Mouse (Mus musculus) limb, embryonic 14.5 days (tissue): ENCODE results near the gene Ell. TPM values are rescaled to one million over a fixed set of nuclear protein-coding genes. Genes with fewer than 3 reads are reported as not detected.

Source experiments
- ATAC-seq: fragments of 200-750 bp; cut with Nextera tagmentation; 2 replicates; pipeline ENCODE4 v1.8.0; 2017; ENCODE audit warnings: low read depth, moderate number of reproducible peaks, moderate TSS enrichment; ENCODE audit not compliant: low FRiP score
- DNase-seq: peaks from one replicate; pipeline ENCODE4 v3.0.0-alpha.2; 2015; ENCODE audit warnings: low spot score
- H3K27ac ChIP-seq: fragments of 300-500 bp; sonication (generic); replicated peaks from 2 replicates; pipeline ENCODE4 v1.5.1; 2014; ENCODE audit warnings: low read depth, mild to moderate bottlenecking, low read length, moderate library complexity, mixed read lengths
- H3K27me3 ChIP-seq: fragments of 300-500 bp; sonication (generic); 2 replicates; pipeline ENCODE4 v1.6.1; 2014; ENCODE audit warnings: low read length, mixed read lengths; ENCODE audit not compliant: control insufficient read depth, insufficient read depth
- H3K36me3 ChIP-seq: fragments of 300-500 bp; sonication (generic); 2 replicates; pipeline ENCODE4 v1.6.1; 2014; ENCODE audit warnings: mild to moderate bottlenecking, low read length, moderate library complexity, mixed read lengths; ENCODE audit not compliant: control insufficient read depth, insufficient read depth
- H3K4me1 ChIP-seq: fragments of 300-500 bp; sonication (generic); 2 replicates; pipeline ENCODE4 v1.6.1; 2014; ENCODE audit warnings: antibody characterized with exemption, low read length, mixed read lengths; ENCODE audit not compliant: control insufficient read depth, insufficient read depth
- H3K4me2 ChIP-seq: fragments of 300-500 bp; sonication (generic); replicated peaks from 2 replicates; pipeline ENCODE4 v1.6.1; 2014; ENCODE audit warnings: low read depth, mild to moderate bottlenecking, low read length, moderate library complexity; ENCODE audit not compliant: severe bottlenecking
- H3K4me3 ChIP-seq: fragments of 300-500 bp; sonication (generic); replicated peaks from 2 replicates; pipeline ENCODE4 v1.5.1; 2014; ENCODE audit warnings: low read length
- H3K9ac ChIP-seq: fragments of 300-500 bp; sonication (generic); 2 replicates; pipeline ENCODE4 v1.6.1; 2014; ENCODE audit warnings: mild to moderate bottlenecking, low read depth, low read length, moderate library complexity; ENCODE audit not compliant: severe bottlenecking
- H3K9me3 ChIP-seq: fragments of 300-500 bp; sonication (generic); 2 replicates; pipeline ENCODE4 v1.6.1; 2016; ENCODE audit warnings: low read length; ENCODE audit not compliant: control insufficient read depth
- POLR2A ChIP-seq: fragments of 200-500 bp; IDR thresholded peaks from 2 replicates; pipeline ENCODE4 v1.8.0; 2012; ENCODE audit warnings: inconsistent platforms, mild to moderate bottlenecking, moderate library complexity, borderline replicate concordance; ENCODE audit not compliant: insufficient read depth, insufficient read length; ENCODE audit errors: extremely low read depth
- whole genome bisulfite sequencing: fragments of 180-500 bp; shearing (Covaris S2); extraction: QIAGEN DNeasy Blood & Tissue Kit; methylation state at CpG from one replicate; pipeline ENCODE4 v1.1.7; 2014; 5-methylcytosine and 5-hydroxymethylcytosine counted together
- polyA plus RNA-seq, 2 experiments: library from polyadenylated mRNA; depleted of rRNA in 1 of 2; stranded (reverse) in 1 of 2; unstranded in 1 of 2; fragments of >200 nt; fragmentation: Nextera tagmentation in 1 of 2; extraction: Ambion mirVana in 1 of 2; gene quantifications; 2 replicates each; pipeline versions ENCODE4 v1.2.1 to v1.2.3; 2012 to 2014

The Ell gene
- polyA plus RNA-seq, 2 experiments, result 20.2 to 30.3 TPM

DNA sequence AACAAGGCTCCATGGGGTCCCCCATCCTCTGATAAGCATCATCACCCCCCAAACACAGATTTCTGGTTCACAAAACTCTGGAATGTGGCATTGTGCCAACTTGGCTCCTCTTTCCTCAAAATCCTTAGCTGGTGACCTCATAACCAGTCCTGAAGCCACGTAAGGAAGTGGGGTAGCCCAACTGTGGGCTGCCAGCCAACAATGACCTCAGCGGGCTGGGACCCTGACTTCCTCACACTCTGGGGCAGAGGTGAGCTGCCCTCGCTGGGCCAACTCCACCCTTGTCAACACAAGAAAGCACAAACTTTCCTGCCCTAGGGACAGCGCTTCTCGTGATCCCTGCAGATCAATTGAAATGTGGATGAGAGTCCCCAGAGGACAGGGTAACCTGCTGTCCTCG, 94.8 kb downstream of the Ell start:
- H3K9ac ChIP-seq, result no peak overlapping the region
- H3K4me2 ChIP-seq, result no peak overlapping the region
- no peaks in the 10 kb centered on the region for H3K36me3 ChIP-seq
- no peak for TF ChIP-seq POLR2A
- 49% methylated on average over 6 of the region's 6 CpGs for WGBS
- peaks cover 19% of the 10 kb centered on the region for H3K4me1 ChIP-seq
- DNase-seq (peak; percentile 64), ATAC-seq (no peak)
- peaks cover 6% of the 10 kb centered on the region; the same call in 1 of the 2 replicates for H3K27me3 ChIP-seq
- H3K27ac ChIP-seq, result no peak overlapping the region
- no peaks in the 10 kb centered on the region for H3K9me3 ChIP-seq
- H3K4me3 ChIP-seq, result no peak overlapping the region

DNA sequence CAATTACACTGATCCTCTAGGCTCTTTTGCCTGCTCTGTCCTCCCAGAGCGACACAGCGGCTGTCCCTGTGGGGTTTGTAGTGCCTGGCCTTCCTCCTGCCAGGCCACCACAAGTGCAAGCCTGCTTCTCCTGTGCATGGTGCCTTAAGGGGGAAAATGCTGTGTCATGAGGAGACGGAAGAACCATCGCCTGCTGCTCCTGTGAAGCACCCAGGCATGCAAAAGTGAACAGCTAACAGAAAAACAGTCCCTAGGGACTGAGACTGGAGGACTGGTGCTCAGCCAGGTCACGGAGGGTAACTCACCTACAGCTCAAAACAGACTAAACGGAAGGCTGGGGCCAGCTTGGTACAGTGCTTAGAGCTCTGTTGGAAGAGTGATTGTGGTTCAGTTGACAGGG, 96.3 kb downstream of the Ell start:
- 74% methylated on average over 6 of the region's 6 CpGs for WGBS
- peaks cover 6% of the 10 kb centered on the region; the same call in 1 of the 2 replicates for H3K27me3 ChIP-seq
- H3K36me3 ChIP-seq, result no peaks in the 10 kb centered on the region
- no peaks in the 10 kb centered on the region for H3K9me3 ChIP-seq
- H3K27ac ChIP-seq, result no peak overlapping the region
- no peak for ATAC-seq
- H3K4me2 ChIP-seq, result no peak overlapping the region
- no peak overlapping the region for H3K4me3 ChIP-seq
- no peak for TF ChIP-seq POLR2A
- H3K4me1 ChIP-seq, result peaks cover 12% of the 10 kb centered on the region; the same call in 1 of the 2 replicates
- no peak overlapping the region for H3K9ac ChIP-seq
- no peak for DNase-seq

DNA sequence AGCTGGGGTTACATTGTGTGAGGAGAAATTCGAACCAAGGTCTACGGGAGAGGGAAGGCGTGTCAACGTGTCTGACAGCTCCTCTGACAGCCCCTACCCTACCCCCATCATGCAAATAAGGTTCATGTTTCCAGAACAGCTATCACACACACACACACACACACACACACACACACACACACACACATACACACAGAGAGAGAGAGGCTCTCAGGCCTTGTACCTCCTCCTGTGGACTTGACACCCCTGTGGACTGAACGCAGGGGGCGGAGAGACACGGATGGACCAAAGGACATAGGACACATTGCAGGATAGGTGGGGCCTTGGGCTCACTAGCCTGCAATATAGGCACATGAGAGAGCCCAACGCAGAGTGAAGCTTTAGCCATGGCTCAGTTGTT, 97.6 kb downstream of the Ell start:
- 55% methylated on average over 8 of the region's 8 CpGs for WGBS
- peaks cover 10% of the 10 kb centered on the region; the same call in 1 of the 2 replicates for H3K4me1 ChIP-seq
- no peak for ATAC-seq
- H3K27me3 ChIP-seq, result no peaks in the 10 kb centered on the region
- H3K9me3 ChIP-seq, result no peaks in the 10 kb centered on the region
- no peaks in the 10 kb centered on the region for H3K36me3 ChIP-seq
- H3K27ac ChIP-seq, result no peak overlapping the region
- no peak overlapping the region for H3K4me2 ChIP-seq
- no peak overlapping the region for H3K9ac ChIP-seq
- H3K4me3 ChIP-seq, result no peak overlapping the region
- no peak for TF ChIP-seq POLR2A
- DNase-seq, result no peak

DNA sequence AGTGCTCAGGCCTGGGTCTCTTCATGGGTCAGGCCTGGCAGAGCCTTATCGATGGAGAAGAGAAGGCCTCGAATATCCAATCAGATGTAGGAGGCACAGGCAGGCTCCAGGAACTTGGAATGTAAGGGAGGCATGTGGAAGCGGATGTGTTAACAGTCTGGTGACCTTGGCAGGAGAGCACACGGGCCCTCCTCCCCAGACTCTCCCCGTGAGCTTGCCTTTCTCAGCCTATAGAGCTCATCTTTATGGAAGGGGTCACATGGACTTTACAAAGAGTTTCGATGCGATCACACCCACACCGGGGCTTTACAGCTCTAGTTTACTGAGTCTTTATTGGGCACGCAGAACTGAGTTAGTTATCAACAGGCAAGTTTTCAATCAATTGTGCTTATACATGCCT, 99.5 kb downstream of the Ell start:
- H3K4me2 ChIP-seq, result no peak overlapping the region
- H3K4me1 ChIP-seq, result peaks cover 10% of the 10 kb centered on the region; the same call in 1 of the 2 replicates
- no peak overlapping the region for H3K4me3 ChIP-seq
- H3K27ac ChIP-seq, result no peak overlapping the region
- no peaks in the 10 kb centered on the region for H3K27me3 ChIP-seq
- H3K36me3 ChIP-seq, result no peaks in the 10 kb centered on the region
- no peak for TF ChIP-seq POLR2A
- DNase-seq, result no peak
- H3K9me3 ChIP-seq, result no peaks in the 10 kb centered on the region
- ATAC-seq, result 0 out of 2 replicates have a peak, but pooled peaks have one; percentile 16
- H3K9ac ChIP-seq, result no peak overlapping the region
- 54% methylated on average over 9 of the region's 9 CpGs for WGBS

Other genes with a start within 250 kb of the Ell start
- 58.1 and 66.2 TPM in 2 replicates for gene Ddx49, start 237.0 kb upstream of the Ell start, polyA plus RNA-seq (2012; rRNA removed)
- gene Ddx49, start 237.0 kb upstream of the Ell start, polyA plus RNA-seq (2014; fragmentation: Nextera tagmentation; extraction: Ambion mirVana), result 52.9 and 55.4 TPM in 2 replicates
- 379 and 443 TPM in 2 replicates for gene Cope, start 236.9 kb upstream of the Ell start, polyA plus RNA-seq (2012; rRNA removed)
- 340 and 371 TPM in 2 replicates for gene Cope, start 236.9 kb upstream of the Ell start, polyA plus RNA-seq (2014; fragmentation: Nextera tagmentation; extraction: Ambion mirVana)
- gene Cers1, start 223.7 kb upstream of the Ell start, polyA plus RNA-seq (2012; rRNA removed), result 12.4 and 22.0 TPM in 2 replicates
- gene Cers1, start 223.7 kb upstream of the Ell start, polyA plus RNA-seq (2014; fragmentation: Nextera tagmentation; extraction: Ambion mirVana), result 12.0 and 12.9 TPM in 2 replicates
- gene Gdf1, start 209.6 kb upstream of the Ell start, polyA plus RNA-seq (2012; rRNA removed), result 5.4 and 5.7 TPM in 2 replicates
- 1.2 TPM in 2 replicates for gene Gdf1, start 209.6 kb upstream of the Ell start, polyA plus RNA-seq (2014; fragmentation: Nextera tagmentation; extraction: Ambion mirVana)
- gene Upf1, start 186.2 kb upstream of the Ell start, polyA plus RNA-seq (2012; rRNA removed), result 39.0 and 47.6 TPM in 2 replicates
- gene Upf1, start 186.2 kb upstream of the Ell start, polyA plus RNA-seq (2014; fragmentation: Nextera tagmentation; extraction: Ambion mirVana), result 22.3 and 25.5 TPM in 2 replicates
- 136 and 173 TPM in 2 replicates for gene Comp, start 165.9 kb upstream of the Ell start, polyA plus RNA-seq (2012; rRNA removed)
- 36.7 and 46.3 TPM in 2 replicates for gene Comp, start 165.9 kb upstream of the Ell start, polyA plus RNA-seq (2014; fragmentation: Nextera tagmentation; extraction: Ambion mirVana)
- gene Crtc1, start 99.9 kb upstream of the Ell start, polyA plus RNA-seq (2012; rRNA removed), result 37.8 and 58.5 TPM in 2 replicates
- gene Crtc1, start 99.9 kb upstream of the Ell start, polyA plus RNA-seq (2014; fragmentation: Nextera tagmentation; extraction: Ambion mirVana), result 26.3 and 31.1 TPM in 2 replicates
- 48.7 and 72.6 TPM in 2 replicates for gene Klhl26, start 62.5 kb upstream of the Ell start, polyA plus RNA-seq (2012; rRNA removed)
- 24.2 and 28.6 TPM in 2 replicates for gene Klhl26, start 62.5 kb upstream of the Ell start, polyA plus RNA-seq (2014; fragmentation: Nextera tagmentation; extraction: Ambion mirVana)
- gene Tmem59l, start 52.1 kb upstream of the Ell start, polyA plus RNA-seq (2012; rRNA removed), result 13.1 and 17.7 TPM in 2 replicates
- 15.7 and 17.5 TPM in 2 replicates for gene Tmem59l, start 52.1 kb upstream of the Ell start, polyA plus RNA-seq (2014; fragmentation: Nextera tagmentation; extraction: Ambion mirVana)
- gene Crlf1, start 46.3 kb upstream of the Ell start, polyA plus RNA-seq (2012; rRNA removed), result 98.9 and 127 TPM in 2 replicates
- gene Crlf1, start 46.3 kb upstream of the Ell start, polyA plus RNA-seq (2014; fragmentation: Nextera tagmentation; extraction: Ambion mirVana), result 91.5 and 103 TPM in 2 replicates
- gene Rex1bd, start 32.7 kb upstream of the Ell start, polyA plus RNA-seq (2012; rRNA removed), result 154 and 175 TPM in 2 replicates
- 152 and 156 TPM in 2 replicates for gene Rex1bd, start 32.7 kb upstream of the Ell start, polyA plus RNA-seq (2014; fragmentation: Nextera tagmentation; extraction: Ambion mirVana)
- 1,215 and 1,844 TPM in 2 replicates for gene Uba52, start 28.7 kb upstream of the Ell start, polyA plus RNA-seq (2012; rRNA removed)
- 1,031 and 1,113 TPM in 2 replicates for gene Uba52, start 28.7 kb upstream of the Ell start, polyA plus RNA-seq (2014; fragmentation: Nextera tagmentation; extraction: Ambion mirVana)
- gene Fkbp8, start 11.7 kb upstream of the Ell start, polyA plus RNA-seq (2012; rRNA removed), result 363 and 431 TPM in 2 replicates
- gene Fkbp8, start 11.7 kb upstream of the Ell start, polyA plus RNA-seq (2014; fragmentation: Nextera tagmentation; extraction: Ambion mirVana), result 219 and 248 TPM in 2 replicates
- gene Kxd1, start 11.5 kb upstream of the Ell start, polyA plus RNA-seq (2012; rRNA removed), result 52.5 and 61.0 TPM in 2 replicates
- gene Kxd1, start 11.5 kb upstream of the Ell start, polyA plus RNA-seq (2014; fragmentation: Nextera tagmentation; extraction: Ambion mirVana), result 60.3 and 61.7 TPM in 2 replicates
- 213 and 279 TPM in 2 replicates for gene Isyna1, start 54.9 kb downstream of the Ell start, polyA plus RNA-seq (2012; rRNA removed)
- 94.4 and 103 TPM in 2 replicates for gene Isyna1, start 54.9 kb downstream of the Ell start, polyA plus RNA-seq (2014; fragmentation: Nextera tagmentation; extraction: Ambion mirVana)
- 163 and 236 TPM in 2 replicates for gene Ssbp4, start 69.4 kb downstream of the Ell start, polyA plus RNA-seq (2012; rRNA removed)
- 151 and 171 TPM in 2 replicates for gene Ssbp4, start 69.4 kb downstream of the Ell start, polyA plus RNA-seq (2014; fragmentation: Nextera tagmentation; extraction: Ambion mirVana)
- gene Lrrc25, start 76.7 kb downstream of the Ell start, polyA plus RNA-seq (2012; rRNA removed), result 3.5 and 4.5 TPM in 2 replicates
- 2.5 and 3.2 TPM in 2 replicates for gene Lrrc25, start 76.7 kb downstream of the Ell start, polyA plus RNA-seq (2014; fragmentation: Nextera tagmentation; extraction: Ambion mirVana)
- gene Gdf15, start 93.0 kb downstream of the Ell start, polyA plus RNA-seq (2012; rRNA removed), result 0.15 and 0.47 TPM in 2 replicates
- gene Gdf15, start 93.0 kb downstream of the Ell start, polyA plus RNA-seq (2014; fragmentation: Nextera tagmentation; extraction: Ambion mirVana), result 0.18 TPM in 1 of 2 replicates, not detected in the other
- 47.6 and 59.8 TPM in 2 replicates for gene Pgpep1, start 120.9 kb downstream of the Ell start, polyA plus RNA-seq (2012; rRNA removed)
- gene Pgpep1, start 120.9 kb downstream of the Ell start, polyA plus RNA-seq (2014; fragmentation: Nextera tagmentation; extraction: Ambion mirVana), result 64.1 and 68.7 TPM in 2 replicates
- gene Lsm4, start 133.8 kb downstream of the Ell start, polyA plus RNA-seq (2012; rRNA removed), result 172 and 182 TPM in 2 replicates
- gene Lsm4, start 133.8 kb downstream of the Ell start, polyA plus RNA-seq (2014; fragmentation: Nextera tagmentation; extraction: Ambion mirVana), result 247 and 256 TPM in 2 replicates
- gene Jund, start 159.5 kb downstream of the Ell start, polyA plus RNA-seq (2012; rRNA removed), result 218 and 287 TPM in 2 replicates
- 115 and 119 TPM in 2 replicates for gene Jund, start 159.5 kb downstream of the Ell start, polyA plus RNA-seq (2014; fragmentation: Nextera tagmentation; extraction: Ambion mirVana)
- gene Iqcn, start 164.0 kb downstream of the Ell start, polyA plus RNA-seq (2012; rRNA removed), result 0.04 and 0.08 TPM in 2 replicates
- 0.10 TPM in 1 of 2 replicates, not detected in the other for gene Iqcn, start 164.0 kb downstream of the Ell start, polyA plus RNA-seq (2014; fragmentation: Nextera tagmentation; extraction: Ambion mirVana)
- gene Gm3336, start 179.1 kb downstream of the Ell start, polyA plus RNA-seq (2012; rRNA removed), result not detected in 2 replicates
- gene Gm3336, start 179.1 kb downstream of the Ell start, polyA plus RNA-seq (2014; fragmentation: Nextera tagmentation; extraction: Ambion mirVana), result not detected in 2 replicates
- 0.38 TPM in 2 replicates for gene Pde4c, start 184.3 kb downstream of the Ell start, polyA plus RNA-seq (2012; rRNA removed)
- gene Pde4c, start 184.3 kb downstream of the Ell start, polyA plus RNA-seq (2014; fragmentation: Nextera tagmentation; extraction: Ambion mirVana), result not detected in 2 replicates
- 27.2 and 36.6 TPM in 2 replicates for gene Rab3a, start 215.2 kb downstream of the Ell start, polyA plus RNA-seq (2012; rRNA removed)
- 19.8 and 20.1 TPM in 2 replicates for gene Rab3a, start 215.2 kb downstream of the Ell start, polyA plus RNA-seq (2014; fragmentation: Nextera tagmentation; extraction: Ambion mirVana)
- gene Mpv17l2, start 221.5 kb downstream of the Ell start, polyA plus RNA-seq (2012; rRNA removed), result 27.7 and 41.6 TPM in 2 replicates
- 36.0 and 40.3 TPM in 2 replicates for gene Mpv17l2, start 221.5 kb downstream of the Ell start, polyA plus RNA-seq (2014; fragmentation: Nextera tagmentation; extraction: Ambion mirVana)
- 111 and 137 TPM in 2 replicates for gene Pik3r2, start 237.3 kb downstream of the Ell start, polyA plus RNA-seq (2012; rRNA removed)
- gene Pik3r2, start 237.3 kb downstream of the Ell start, polyA plus RNA-seq (2014; fragmentation: Nextera tagmentation; extraction: Ambion mirVana), result 73.5 and 74.7 TPM in 2 replicates